Mouse (Mus musculus) testis, adult 2 months (tissue): ENCODE measurements at regions not wholly inside any gene's neighbourhood (a gene's known extent, or its start where the extent isn't known, plus 50 kb on each side); places are given as distances from the start of the nearest gene placed in this dataset.

Source experiments
- CTCF ChIP-seq: fragments of 200-500 bp; IDR thresholded peaks from 2 replicates; pipeline ENCODE4 v1.5.1; 2012; ENCODE audit warnings: low read depth, mild to moderate bottlenecking, inconsistent platforms, low read length, moderate library complexity; ENCODE audit not compliant: control insufficient read depth, insufficient read depth, insufficient replicate concordance
- POLR2A ChIP-seq: fragments of 200-500 bp; IDR thresholded peaks from 2 replicates; pipeline ENCODE4 v1.6.1; 2012; ENCODE audit warnings: low read depth, mild to moderate bottlenecking, inconsistent platforms, low read length, moderate library complexity; ENCODE audit not compliant: control insufficient read depth

DNA sequence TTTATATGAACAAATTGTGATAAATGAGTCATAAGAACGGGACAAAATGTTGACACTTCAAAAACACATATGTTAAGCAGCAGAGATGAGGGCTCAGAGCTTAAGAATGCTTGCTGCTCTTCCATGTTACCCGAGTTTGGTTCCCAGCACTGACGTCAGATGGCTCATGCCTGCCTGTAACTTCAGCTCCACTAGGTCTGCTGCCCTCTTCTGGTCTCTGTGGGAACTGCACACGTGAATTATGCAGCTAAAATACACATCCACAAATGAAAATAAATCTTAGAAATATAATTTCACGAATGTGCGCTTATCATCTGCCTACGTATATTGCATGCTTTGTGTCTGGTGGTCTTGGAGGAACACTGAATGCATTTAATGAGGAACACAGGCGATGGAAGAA is 432.5 kb downstream of the Tmem132b start:
- TF ChIP-seq CTCF (peak; percentile 90; the same call in 1 of the 2 replicates), POLR2A (no peak)
